Mouse (Mus musculus) thymus, postnatal 10 days (tissue): ENCODE measurements around the gene Trmt10b.

Source experiments
- DNase-seq, 2 experiments: peaks; one replicate each; pipeline ENCODE4 v3.0.0; 2021; ENCODE audit warnings: low spot score in 2 of 2

Gene Trmt10b

GRCm38 (mm10) chr4:45296662-45297564 lies at the start of gene Trmt10b:
Trmt10b (plus strand) TSS chr4:45297127.
- DNase-seq: peak; percentile 58 to 80

- no peak for DNase-seq
These were observed 45.7 kb upstream of the Trmt10b start for GRCm38 (mm10) chr4:45251265-45251664.

DNA sequence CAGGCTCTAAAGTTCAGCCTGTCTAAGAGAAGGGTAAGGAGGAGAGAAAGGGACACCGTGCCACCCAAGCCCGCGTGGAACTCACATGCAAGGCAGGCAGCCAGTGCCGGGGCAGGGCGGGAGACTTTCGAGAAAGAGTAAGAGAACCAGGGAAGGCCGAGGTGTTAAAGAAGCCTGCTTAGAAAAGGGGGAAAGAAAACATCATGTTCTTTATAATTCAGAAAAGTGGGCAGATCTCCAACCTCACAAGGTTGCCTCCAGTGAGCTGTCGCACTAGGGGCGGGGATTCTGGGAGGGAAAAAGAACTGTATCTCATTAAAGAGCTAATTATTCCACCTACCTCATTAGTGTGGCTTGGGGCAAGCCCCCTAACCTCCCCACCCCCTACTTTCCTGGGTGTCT lies 44.1 kb upstream of the Trmt10b start:
- no peak for DNase-seq

DNA sequence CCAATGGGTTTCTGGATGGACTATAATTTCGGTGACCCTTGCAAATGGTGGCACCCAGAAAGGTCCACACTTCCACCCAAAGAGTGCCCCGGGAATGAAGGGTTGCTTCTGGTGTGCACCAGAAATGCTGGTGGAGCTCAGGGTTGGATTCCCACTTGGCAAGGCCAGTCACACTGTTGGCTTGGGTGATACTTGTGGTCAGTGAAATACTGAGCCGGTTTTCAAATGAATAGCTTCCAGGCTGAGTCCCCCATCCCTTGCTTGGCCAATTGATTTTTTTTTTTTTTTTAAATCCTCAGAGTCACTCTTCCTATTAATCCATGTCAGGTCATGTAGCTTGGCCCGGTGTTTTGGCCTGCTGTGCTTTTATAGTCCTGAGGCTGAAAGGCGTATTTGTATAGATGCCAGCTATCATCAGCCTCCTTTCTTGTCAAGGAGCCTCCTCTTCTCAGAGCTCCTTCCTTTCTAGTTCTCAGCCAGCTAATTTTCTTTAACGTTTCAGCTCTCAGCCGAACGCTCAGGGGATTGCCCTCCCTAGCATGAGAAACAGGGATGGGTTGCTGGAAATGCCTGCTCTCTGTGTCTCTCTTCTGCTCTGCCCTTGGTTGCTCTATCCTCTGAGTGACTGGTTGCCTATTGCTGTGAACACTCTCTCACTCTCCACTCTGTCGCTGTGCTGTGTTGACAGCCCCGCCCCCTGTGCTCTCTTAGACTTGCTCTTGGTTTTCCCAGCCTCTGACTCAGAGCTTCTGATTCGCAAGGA lies 42.9 kb upstream of the Trmt10b start:
- no peak for DNase-seq

GRCm38 (mm10) chr4:45259232-45259832 lies 37.6 kb upstream of the Trmt10b start:
- no peak for DNase-seq

DNA sequence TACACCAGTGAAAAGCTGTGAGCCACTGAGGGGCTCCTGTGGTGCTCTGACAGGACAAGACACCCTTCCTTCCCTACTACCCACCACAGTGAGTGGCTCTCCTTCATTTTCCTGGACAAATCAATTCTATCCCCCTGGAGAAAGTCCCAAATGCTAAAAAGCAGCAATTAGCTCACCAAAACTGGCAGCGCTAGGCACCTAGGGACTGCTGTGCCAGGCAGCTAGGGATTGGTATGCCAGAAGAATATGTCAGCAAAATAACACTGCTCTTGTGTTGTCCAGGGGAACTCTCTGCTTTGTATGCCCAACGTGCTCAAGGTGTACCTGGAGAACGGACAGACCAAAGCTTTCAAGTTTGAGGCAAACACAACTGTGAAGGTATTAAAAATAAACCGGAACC lies 35.4 kb upstream of the Trmt10b start:
- DNase-seq: no peak

- DNase-seq: no peak
These were observed 29.0 kb upstream of the Trmt10b start for GRCm38 (mm10) chr4:45267883-45268282.

DNA sequence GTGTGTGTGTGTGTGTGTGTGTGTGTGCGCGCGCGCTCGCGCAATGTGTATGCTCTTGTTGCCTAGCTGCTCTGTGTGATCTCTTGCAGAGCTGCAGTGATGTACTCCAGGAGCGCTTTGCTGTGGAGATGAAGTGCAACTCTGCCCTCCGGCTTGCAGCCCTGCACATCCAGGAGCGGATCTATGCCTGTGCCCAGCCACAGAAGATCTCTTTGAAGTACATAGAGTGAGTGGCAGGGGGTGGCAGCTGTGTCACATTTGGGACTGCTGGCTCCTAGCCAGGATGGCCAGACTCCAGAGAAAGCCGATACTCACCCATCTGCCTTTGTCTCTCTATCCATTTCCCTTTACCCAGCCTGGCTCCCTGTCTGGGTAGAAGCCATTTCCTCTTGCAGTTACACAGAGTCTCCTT lies 25.9 kb upstream of the Trmt10b start:
- no peak for DNase-seq

- DNase-seq: no peak
These were observed 21.2 kb upstream of the Trmt10b start for GRCm38 (mm10) chr4:45275770-45276169.

DNA sequence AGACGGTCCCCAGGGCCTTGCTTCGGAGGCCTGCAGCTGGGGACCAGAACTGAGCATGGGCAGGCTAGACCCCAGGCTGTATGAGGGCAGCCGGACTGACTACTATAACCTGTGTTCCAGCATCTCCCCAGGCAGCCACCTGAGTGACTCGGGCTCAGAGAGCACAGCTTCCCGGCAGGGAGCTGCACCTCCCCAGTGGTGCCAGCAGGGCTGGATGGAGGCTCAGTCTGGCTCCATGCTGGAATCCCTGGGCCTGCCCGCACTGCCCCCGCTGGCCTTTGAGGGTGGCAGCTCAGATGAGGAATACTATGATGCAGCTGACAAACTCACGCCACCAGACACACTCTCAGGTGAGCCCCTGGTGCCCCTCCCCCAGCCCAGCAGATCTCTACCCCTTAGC lies 17.6 kb upstream of the Trmt10b start:
- no peak for DNase-seq

- DNase-seq: peak; percentile 25 to 66
These were observed 16.9 kb upstream of the Trmt10b start for GRCm38 (mm10) chr4:45279981-45280548.

DNA sequence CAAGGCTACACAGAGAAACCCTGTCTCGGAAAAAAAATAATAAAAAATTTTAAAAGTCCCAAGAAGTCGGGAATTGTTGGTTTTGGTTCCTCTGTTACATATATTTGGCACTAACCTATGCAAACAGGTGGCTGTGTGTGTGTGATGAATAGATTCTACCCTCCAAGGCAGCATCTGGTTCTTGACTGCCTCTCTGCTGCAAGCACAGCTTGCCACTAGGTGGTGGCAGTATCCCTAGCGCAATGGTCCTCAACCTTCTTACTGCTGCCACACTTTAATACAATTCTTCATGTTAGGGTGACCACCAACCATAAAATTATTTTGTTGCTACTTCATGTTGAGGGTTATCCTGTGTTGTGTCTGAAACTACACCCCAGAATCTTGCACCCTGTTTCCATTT lies 10.6 kb upstream of the Trmt10b start:
- DNase-seq: no peak

GRCm38 (mm10) chr4:45287906-45288305 lies 9.0 kb upstream of the Trmt10b start:
- no peak for DNase-seq

- no peak for DNase-seq
These were observed 8.6 kb downstream of the Trmt10b start for GRCm38 (mm10) chr4:45305536-45305935.

GRCm38 (mm10) chr4:45308046-45308445 lies 11.1 kb downstream of the Trmt10b start:
- DNase-seq: no peak

DNA sequence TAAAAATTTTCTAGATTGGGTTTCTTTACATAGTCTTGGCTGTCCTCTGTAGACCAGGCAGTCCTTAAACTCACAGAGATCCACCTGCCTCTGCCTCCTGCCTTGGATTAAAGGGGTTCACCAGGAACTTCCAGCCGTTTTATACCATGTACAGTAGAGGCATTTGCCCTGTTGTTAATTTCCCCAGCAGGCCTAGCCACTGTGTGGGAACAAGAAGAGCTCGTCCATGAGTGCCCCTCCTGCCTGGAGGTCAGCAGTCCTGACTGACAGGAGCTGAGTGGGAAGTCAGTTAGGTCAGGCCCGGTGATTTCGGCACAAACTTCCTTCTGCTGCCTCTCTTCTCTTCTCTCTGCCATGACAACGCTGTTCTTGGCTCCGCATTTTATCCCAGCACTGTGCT lies 11.7 kb downstream of the Trmt10b start:
- no peak for DNase-seq

DNA sequence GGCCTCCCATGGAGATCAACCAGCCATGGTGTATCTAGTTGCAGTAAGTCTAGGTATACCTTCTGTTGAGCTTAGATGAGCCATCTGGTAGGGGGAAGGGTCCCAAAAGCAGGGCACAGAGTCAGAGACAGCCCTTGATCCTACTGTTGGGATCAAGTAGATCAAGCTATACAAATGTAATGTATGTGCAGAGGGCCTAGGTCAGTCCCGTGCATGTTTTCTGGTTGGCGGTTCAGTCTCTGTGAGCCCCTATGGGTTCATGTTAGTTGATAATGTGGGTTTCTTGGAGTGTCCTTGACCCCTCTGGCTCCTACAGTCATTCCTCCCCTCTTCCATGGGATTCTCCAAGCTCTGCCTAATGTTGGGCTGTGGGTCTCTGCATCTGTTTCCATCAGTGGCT lies 14.1 kb downstream of the Trmt10b start:
- no peak for DNase-seq

DNA sequence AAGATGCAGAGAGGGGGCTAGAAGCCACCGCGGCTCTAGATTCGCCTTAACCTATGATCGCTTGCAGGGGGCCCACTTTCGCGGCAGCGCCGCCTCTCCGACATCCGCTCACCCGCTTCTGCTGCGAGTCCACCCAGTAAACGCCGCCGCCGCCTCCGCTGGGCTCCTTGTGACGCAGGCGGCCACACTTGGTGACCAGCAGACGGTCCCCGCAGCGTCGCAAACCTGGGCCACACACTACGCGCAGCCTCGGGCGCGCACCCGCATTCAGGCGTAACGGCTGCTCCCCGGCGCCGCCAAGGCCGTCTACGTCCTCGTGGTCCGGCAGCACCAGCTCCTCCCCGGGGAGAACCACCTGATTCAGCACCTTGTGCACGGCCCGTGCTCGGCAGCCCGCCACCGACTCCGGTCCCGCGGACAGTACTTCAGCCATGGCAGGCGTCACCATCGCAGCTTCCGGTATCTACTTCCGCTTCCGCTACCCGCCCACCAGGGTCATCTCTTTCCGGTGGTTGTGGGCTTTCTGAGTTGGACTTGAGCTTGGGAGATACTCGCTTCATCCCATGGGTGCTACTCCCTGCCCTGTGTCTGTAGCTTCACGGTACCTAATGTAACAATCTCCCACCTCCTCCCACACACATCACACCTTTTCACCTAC lies 23.4 kb downstream of the Trmt10b start:
- DNase-seq: peak; percentile 69 to 70

DNA sequence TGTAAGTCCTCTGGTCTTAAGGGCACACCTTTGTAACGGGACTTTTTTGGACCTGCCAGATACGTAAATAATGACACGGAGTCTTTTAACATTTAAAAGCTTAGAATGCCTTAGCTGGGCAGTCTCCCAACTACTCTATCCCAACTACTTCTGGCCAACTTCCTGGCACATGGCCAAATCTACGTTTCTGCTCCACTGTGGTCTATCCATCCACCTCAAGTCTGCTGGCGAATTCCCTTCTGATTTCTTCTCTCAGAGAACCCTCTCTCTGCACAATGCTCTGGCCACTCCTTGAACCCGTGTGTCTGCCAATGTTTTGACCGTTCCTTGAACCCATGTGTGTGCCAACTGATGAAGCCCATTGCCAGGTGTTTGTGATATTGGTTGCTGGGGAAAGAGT lies 34.2 kb downstream of the Trmt10b start:
- DNase-seq: no peak

- no peak for DNase-seq
These were observed 35.5 kb downstream of the Trmt10b start for GRCm38 (mm10) chr4:45332466-45332865.

GRCm38 (mm10) chr4:45341226-45341625 lies 44.3 kb downstream of the Trmt10b start:
- DNase-seq: no peak
